Mouse (Mus musculus) brain, embryonic 14.5 days (tissue): ENCODE data around the gene Ush1c. TPM values are rescaled to one million over a fixed set of nuclear protein-coding genes. Genes with fewer than 3 reads are reported as not detected.

Experiments
- DNase-seq: peaks from one replicate; pipeline ENCODE4 v3.0.0-alpha.2; 2011; ENCODE audit warnings: low read depth
- CTCF ChIP-seq: fragments of 200-500 bp; IDR thresholded peaks from 2 replicates; pipeline ENCODE4 v1.5.1; 2012; ENCODE audit warnings: inconsistent platforms, mild to moderate bottlenecking, moderate library complexity, borderline replicate concordance; ENCODE audit not compliant: insufficient read depth, insufficient read length; ENCODE audit errors: extremely low read depth
- POLR2A ChIP-seq: fragments of 200-500 bp; IDR thresholded peaks from 2 replicates; pipeline ENCODE4 v1.6.1; 2012; ENCODE audit warnings: mild to moderate bottlenecking, inconsistent platforms, borderline replicate concordance; ENCODE audit not compliant: poor library complexity, insufficient read depth, insufficient read length, severe bottlenecking; ENCODE audit errors: extremely low read depth
- polyA plus RNA-seq: library from polyadenylated mRNA; depleted of rRNA; stranded (reverse); fragments of >200 nt; gene quantifications from 2 replicates; pipeline ENCODE4 v1.2.3, GENCODE M21; 2012; rRNA removed

Ush1c gene
- polyA plus RNA-seq, result 0.79 and 1.2 TPM in 2 replicates

DNA sequence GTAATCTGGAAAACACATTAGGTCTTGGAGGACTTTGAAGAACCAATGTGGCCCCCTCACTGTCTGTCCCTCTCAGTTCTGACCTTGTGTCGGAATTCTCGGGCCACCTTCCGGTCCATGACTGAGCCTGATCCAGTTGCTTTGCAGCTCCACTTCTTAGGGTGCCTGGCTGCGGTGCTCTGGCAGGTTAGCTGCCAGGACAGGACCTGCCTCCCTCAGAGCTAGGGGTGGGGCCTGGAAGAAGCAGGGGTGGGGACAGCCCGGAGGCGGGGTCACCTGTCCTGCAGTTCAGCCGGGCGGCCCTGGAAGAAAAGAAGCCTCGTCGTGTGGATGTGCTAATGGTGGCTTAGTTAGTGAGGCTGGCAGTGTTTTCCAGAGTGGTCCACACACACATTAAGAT, at the start of gene Ush1c:
Gene Ush1c, minus strand, starts transcription at position 158 of the 400 bp plus-strand sequence.
- no peak for TF ChIP-seq POLR2A
- TF ChIP-seq CTCF, result no peak
- no peak for DNase-seq

DNA sequence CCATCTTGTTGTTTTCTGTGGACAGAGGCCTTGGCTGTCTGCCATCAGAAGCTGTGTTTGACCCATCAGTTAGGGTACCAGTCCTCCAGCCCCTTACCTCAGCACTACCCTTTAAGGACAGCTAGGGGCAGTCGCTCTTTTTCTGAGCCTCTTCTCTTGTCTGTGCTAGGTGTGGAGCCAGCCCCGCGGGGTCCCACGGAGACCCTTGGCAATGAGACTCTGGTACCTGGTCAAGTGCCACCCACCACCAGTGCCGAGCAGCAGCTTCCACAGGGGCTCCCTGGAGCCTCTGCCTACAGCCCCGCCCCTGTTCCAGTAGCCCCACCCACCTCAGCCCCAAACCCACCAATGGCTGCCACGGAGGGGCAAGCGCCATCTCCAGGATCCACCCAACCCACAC, 48.7 kb upstream of the Ush1c start:
- no peak for DNase-seq
- TF ChIP-seq POLR2A (no peak), CTCF (no peak)

DNA sequence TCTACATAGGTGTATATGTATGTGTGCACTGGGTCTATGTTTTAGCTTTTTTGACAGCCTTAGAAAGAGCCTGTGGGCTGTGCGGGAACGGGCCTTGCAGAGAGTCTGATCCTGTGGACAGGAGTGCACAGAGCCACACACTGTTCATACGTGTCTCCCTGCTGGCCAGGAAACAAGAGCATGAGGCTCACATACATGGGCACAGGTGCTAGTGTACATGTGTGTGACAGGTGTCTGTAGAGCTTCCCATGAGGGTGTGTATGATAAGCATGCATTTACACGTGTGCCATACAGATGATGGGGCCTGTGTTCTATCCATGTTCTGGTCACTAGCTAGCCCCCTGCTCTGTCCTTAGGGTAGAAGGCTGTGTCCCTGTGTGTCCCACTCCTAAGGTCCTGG, 48.1 kb upstream of the Ush1c start:
- no peak for DNase-seq
- TF ChIP-seq CTCF (no peak), POLR2A (no peak)

DNA sequence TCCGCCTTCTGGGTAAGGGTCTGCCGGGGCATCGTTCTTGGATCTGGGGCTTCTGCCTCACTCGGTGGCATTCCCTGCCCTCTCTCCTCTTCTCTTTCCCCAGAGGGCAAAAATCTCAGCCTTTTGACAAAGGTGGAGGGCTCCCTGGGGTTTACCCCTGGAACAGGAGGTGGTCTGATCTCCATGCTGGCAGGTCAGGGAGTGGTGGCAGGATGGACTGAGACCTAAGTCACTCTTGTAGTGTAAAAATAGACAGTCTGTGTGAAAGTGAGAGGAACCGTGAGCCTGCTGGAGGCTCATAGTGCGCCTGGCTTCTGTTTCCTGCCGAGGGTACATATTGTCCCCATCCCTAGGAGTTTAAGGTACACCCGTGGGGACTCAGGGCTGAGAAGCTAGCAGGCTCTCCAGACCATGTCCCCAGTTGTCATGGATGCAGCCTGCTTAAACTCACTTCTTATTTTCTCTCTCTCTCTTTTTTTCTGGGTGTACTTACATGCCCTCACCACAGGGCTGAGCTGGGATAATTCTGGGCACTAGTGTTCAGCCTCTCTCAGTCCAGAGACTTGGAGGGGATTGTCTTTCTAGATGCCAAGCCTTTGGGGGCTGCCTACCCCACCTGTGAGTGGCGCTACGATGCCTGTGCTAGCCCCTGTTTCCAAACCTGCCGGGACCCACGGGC, 47.0 kb upstream of the Ush1c start:
- TF ChIP-seq POLR2A (no peak), CTCF (no peak; the same call in 1 of the 2 replicates)
- no peak for DNase-seq

DNA sequence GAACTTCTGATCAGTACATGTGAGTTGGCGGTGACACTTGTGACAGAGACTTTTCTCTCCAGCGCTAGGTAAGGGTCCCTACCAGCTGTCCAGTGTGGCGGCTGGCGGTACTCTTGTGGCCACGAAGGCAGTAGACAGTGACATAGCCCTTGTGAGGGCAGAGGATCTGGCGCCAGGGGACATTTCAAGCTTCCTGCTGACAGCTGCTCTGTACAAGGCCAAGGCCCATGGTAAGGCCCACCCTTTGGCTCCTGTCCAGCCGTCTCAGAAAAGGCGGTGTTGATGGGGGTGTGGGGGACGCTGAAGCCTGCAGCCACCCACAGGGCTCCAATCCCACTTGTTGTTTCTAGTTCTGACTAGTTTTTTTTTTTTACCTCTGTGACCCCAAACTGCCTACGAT, 45.4 kb upstream of the Ush1c start:
- no peak for TF ChIP-seq POLR2A
- TF ChIP-seq CTCF, result no peak
- peak; percentile 43 for DNase-seq

DNA sequence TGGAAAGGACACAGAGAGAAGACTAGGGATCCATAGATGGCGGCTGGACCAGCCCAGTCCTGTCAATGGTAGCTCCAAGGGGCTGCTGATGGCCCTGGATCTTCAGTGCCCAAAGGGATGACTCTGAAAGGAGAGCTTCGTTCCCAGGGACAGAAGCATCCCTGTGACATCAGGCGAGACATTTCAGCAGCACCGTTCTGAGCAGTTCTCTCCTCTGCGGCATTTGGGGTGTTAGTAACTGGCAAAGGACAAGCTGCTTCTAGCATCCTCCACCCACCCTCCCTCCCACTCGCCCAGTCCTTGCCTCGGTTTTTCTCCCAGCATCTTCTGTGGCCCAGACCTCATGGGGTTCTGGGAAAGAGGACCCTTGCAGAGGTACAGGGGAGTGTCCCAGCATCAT, 44.0 kb upstream of the Ush1c start:
- no peak for DNase-seq
- TF ChIP-seq POLR2A (no peak), CTCF (no peak)

DNA sequence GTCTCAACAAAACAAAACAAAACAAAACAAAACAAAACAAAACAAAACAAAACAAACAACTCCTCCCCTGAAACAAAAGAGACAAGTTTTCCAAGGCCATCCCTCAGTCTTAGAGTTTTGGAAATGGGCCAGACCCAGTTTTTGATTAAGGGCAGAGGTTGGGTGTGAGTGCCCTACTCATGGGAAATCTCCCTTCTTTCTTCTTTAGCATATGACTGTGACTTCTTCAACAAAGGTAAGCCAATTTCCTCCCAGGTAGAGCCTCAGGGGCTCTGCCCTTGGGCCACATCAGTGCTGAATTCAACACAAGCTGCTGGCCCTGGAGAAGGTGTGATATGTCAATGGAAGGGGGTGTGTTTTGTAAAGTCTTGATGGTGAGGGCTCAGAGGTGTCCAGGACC, 42.6 kb upstream of the Ush1c start:
- no peak for TF ChIP-seq POLR2A
- TF ChIP-seq CTCF, result no peak
- DNase-seq, result no peak

DNA sequence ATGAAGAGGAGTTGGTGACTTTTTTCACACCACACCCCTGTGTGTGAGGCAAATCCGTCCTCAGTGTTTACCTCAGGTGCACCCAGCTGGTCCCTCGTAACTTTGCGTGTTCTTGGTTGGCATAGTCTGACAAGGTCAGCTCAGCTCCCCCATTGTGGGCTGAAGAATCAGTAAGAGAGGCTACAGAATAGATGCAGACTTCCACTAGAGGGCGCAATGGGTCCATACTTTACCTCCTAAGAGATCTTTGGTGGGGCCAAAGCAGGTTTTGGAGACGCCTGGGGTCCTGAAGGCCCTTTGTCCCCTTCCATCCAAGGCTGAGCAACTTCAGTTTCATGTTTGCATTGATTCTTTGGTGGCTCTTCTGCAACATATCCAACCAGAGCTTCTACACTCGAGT, 41.6 kb upstream of the Ush1c start:
- TF ChIP-seq POLR2A (no peak), CTCF (peak; percentile 73; the same call in 1 of the 2 replicates)
- DNase-seq, result peak; percentile 87

DNA sequence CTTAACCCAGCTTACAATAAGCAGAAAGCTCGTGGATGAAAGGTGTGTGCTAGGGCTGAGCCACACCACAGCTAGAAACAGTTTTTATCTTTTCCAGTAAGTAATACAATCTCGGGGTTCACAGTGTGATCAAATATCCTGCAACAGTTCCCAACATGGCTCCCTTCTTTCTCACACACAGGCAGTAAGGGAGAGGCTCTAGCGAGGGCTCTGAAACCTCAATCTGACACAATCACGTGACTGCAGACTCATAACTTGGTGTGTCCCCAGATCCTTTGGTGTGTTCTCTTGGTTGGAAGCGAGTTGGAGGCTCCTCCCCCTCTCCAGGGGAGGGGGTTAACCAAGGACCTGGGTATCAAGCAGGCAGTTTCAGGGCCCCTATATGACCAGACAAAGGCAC, 37.9 kb upstream of the Ush1c start:
- no peak for DNase-seq
- TF ChIP-seq POLR2A, result no peak
- TF ChIP-seq CTCF, result no peak

DNA sequence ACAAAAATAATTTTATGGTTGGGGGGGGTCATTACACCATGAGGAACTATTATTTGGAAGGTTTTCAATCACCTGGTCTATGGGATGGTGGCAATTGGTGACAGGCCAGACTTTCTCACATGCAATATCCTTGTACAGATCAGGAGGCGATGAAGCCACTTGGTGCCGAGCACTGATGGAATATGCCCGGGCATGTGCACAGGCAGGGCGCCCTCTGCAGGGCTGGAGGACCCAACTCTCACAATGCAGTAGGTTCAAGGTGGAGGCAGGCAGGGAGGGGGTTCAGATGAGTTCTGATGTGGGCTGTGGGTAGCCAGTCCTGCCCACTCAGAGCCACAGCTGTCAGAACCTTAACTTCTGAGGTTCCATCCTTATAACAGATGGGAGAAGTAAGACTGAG, 13.5 kb upstream of the Ush1c start:
- no peak for TF ChIP-seq POLR2A
- TF ChIP-seq CTCF, result 0 out of 2 replicates have a peak, but pooled peaks have one; percentile 1

DNA sequence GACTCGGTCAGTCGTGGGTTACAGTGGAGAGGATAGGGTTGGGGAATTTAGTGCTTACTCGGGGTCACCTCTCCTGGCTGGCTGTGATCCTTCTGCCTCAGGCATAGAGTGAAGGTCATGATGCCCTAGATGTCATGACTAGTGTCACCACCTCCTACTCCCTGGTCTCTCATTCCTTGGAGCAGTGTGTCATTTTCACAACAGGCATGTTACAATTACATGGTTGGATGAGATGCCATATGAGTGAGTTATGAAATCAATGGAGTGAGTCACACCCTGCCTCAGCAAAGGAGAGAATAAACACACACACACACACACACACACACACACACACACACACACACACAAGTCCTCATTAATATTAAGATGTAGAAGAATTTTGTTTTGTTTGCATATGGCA, 9.3 kb upstream of the Ush1c start:
- TF ChIP-seq CTCF, result no peak
- no peak for TF ChIP-seq POLR2A
- DNase-seq, result no peak

More for the DNA sequence above, 13.5 kb upstream of the Ush1c start:
- DNase-seq, result no peak

DNA sequence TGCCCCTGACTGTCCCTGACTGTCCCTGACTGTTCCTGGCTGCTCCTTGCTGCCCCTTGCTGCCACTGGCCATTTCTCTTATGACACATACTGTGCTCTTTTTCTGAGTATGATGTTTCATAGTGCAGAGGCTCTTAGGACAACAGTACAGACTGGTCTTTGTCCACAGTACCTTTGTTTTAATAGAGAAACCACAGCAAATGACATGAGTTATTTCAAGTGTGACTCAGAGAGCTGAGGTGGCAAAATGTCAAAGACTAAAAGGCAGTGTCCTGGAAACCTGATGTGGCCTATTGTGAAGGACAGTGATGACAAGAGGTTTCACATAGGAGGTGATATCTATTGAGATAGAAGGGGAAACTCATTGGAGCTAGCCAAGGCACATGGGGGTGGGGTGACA, 8.6 kb upstream of the Ush1c start:
- no peak for DNase-seq
- no peak for TF ChIP-seq CTCF
- no peak for TF ChIP-seq POLR2A
